Comparison of ENCODE assay signal across 22 mouse cellular contexts in genomic region chr7:131167771-131168170, GRCm38 (mm10). TPM values are rescaled to one million over a fixed set of nuclear protein-coding genes. Genes with fewer than 3 reads are reported as not detected.
"Had no signal": no experiment of that assay in that cellular context is flagged by ENCODE, and none has a peak within 500 bp of the region (broad histone marks: within the 10 kb centered on the region; RNA-seq: fewer than 3 reads in every experiment).

No protein-coding gene starts in this region.

- H3K36me3 ChIP-seq: liver, embryonic 13.5 days; liver, embryonic 15.5 days; lung, embryonic 15.5 days; midbrain, embryonic 13.5 days; midbrain, embryonic 15.5 days; neural tube, embryonic 12.5 days; stomach, embryonic 15.5 days had no signal

- DNase-seq: liver, embryonic 13.5 days; liver, postnatal 0 days; lung, adult 2 months; lung, postnatal 14 days; lung, postnatal 36 days; right cerebral cortex, postnatal 14 days had no signal

- H3K4me3 ChIP-seq: liver, embryonic 13.5 days; liver, embryonic 15.5 days; lung, embryonic 15.5 days; megakaryocyte, embryonic 14.5 days; midbrain, embryonic 13.5 days; midbrain, embryonic 15.5 days; neural tube, embryonic 12.5 days; stomach, embryonic 15.5 days had no signal

- H3K27ac ChIP-seq: liver, embryonic 13.5 days; liver, embryonic 15.5 days; lung, embryonic 15.5 days; macrophage; midbrain, embryonic 13.5 days; midbrain, embryonic 15.5 days; neural tube, embryonic 12.5 days; stomach, embryonic 15.5 days; stomach, postnatal 0 days had no signal

- H3K4me1 ChIP-seq: liver, embryonic 13.5 days; liver, embryonic 15.5 days; lung, embryonic 15.5 days; megakaryocyte, embryonic 14.5 days; midbrain, embryonic 13.5 days; midbrain, embryonic 15.5 days; neural tube, embryonic 12.5 days; stomach, embryonic 15.5 days had no signal

- H3K27me3 ChIP-seq: liver, embryonic 13.5 days; liver, embryonic 15.5 days; lung, embryonic 15.5 days; megakaryocyte, embryonic 14.5 days; midbrain, embryonic 13.5 days; midbrain, embryonic 15.5 days; neural tube, embryonic 12.5 days; stomach, embryonic 15.5 days had no signal

RNA-seq across cellular contexts. Expression of gene 5430419D17Rik, which starts 6.4 kb away (rescaled TPM):
- polyA plus RNA-seq: liver, embryonic 11.5 days; liver, embryonic 13.5 days; liver, embryonic 15.5 days; liver, postnatal 0 days; lung, embryonic 15.5 days; macrophage; midbrain, embryonic 11.5 days; midbrain, embryonic 13.5 days; midbrain, embryonic 15.5 days; midbrain, postnatal 0 days; neural tube, embryonic 12.5 days; neural tube, embryonic 14.5 days; stomach, postnatal 0 days; urinary bladder, adult 2 months had no signal

RNA-seq across cellular contexts. Expression of gene 4933402N03Rik, which starts 21.7 kb away (rescaled TPM):
- polyA plus RNA-seq: liver, embryonic 11.5 days; liver, embryonic 13.5 days; liver, embryonic 15.5 days; liver, postnatal 0 days; lung, adult 2 months; lung, embryonic 15.5 days; lung, postnatal 0 days; macrophage; midbrain, embryonic 11.5 days; midbrain, embryonic 13.5 days; midbrain, embryonic 15.5 days; midbrain, postnatal 0 days; neural tube, embryonic 12.5 days; neural tube, embryonic 14.5 days; spleen, adult 2 months; stomach, embryonic 15.5 days; stomach, postnatal 0 days; urinary bladder, adult 2 months had no signal
